Mouse (Mus musculus) ES-Bruce4 (cell line): ENCODE results near the gene Foxd1.

Source experiments
- CTCF ChIP-seq: IDR thresholded peaks from one replicate; pipeline ENCODE4 v1.8.1; 2011; ENCODE audit warnings: low read depth, low read length
- EP300 ChIP-seq: IDR thresholded peaks from 2 replicates; pipeline ENCODE4 v1.6.1; 2011; ENCODE audit warnings: low read depth, low read length; ENCODE audit not compliant: insufficient read depth
- POLR2A ChIP-seq: IDR thresholded peaks from one replicate; pipeline ENCODE4 v1.8.1; 2011; ENCODE audit warnings: low read length; ENCODE audit not compliant: insufficient read depth

- no peak for TF ChIP-seq EP300
- no peak for TF ChIP-seq POLR2A
- no peak for TF ChIP-seq CTCF
Observed at GRCm38 (mm10) chr13:98315124-98315523, 38.9 kb upstream of the Foxd1 start.
